ENCODE assay signal across 25 mouse cellular contexts in genomic region chr8:8131961-8132376, GRCm38 (mm10).
DNase-seq lines count a peak whose midpoint lies in the region; ATAC-seq lines count a peak whose summit lies in the region.
"Had no signal": no experiment of that assay in that cellular context is flagged by ENCODE, and none has a peak within 500 bp of the region (broad histone marks: within the 10 kb centered on the region; RNA-seq: fewer than 3 reads in every experiment).

No protein-coding gene starts in this region.

- no peaks in the 10 kb centered on the region; the same call in 1 of the 2 replicates for H3K9me3 ChIP-seq in forebrain, embryonic 10.5 days
- H3K9me3 ChIP-seq in forebrain, embryonic 15.5 days = no peaks in the 10 kb centered on the region
- H3K9me3 ChIP-seq in kidney, embryonic 15.5 days (replicated peaks) = no peaks in the 10 kb centered on the region
- H3K9me3 ChIP-seq in neural tube, embryonic 15.5 days (replicated peaks) = no peaks in the 10 kb centered on the region
- H3K9me3 ChIP-seq: embryonic facial prominence, embryonic 10.5 days; hindbrain, embryonic 15.5 days; limb, embryonic 13.5 days; liver, embryonic 13.5 days; midbrain, embryonic 12.5 days had no signal

- no peak for ATAC-seq in forebrain, embryonic 15.5 days (replicated peaks)
- peak; percentile 88 for ATAC-seq in kidney, embryonic 15.5 days (replicated peaks; ENCODE audit: low FRiP score)
- no peak; the same call in 1 of the 2 replicates for ATAC-seq in neural tube, embryonic 15.5 days (ENCODE audit: low FRiP score)
- ATAC-seq: intestine, embryonic 16.5 days; Patski had no signal

- H3K4me2 ChIP-seq in forebrain, embryonic 15.5 days (replicated peaks) = no peak overlapping the region
- no peak overlapping the region for H3K4me2 ChIP-seq in kidney, embryonic 15.5 days
- no peak overlapping the region for H3K4me2 ChIP-seq in neural tube, embryonic 15.5 days
- H3K4me2 ChIP-seq: heart, embryonic 12.5 days; hindbrain, embryonic 15.5 days; limb, embryonic 13.5 days; liver, embryonic 13.5 days; lung, embryonic 14.5 days; midbrain, embryonic 12.5 days had no signal

- H3K27me3 ChIP-seq in forebrain, embryonic 10.5 days (ENCODE audit: poor library complexity, severe bottlenecking) = peaks cover 38% of the 10 kb centered on the region
- H3K27me3 ChIP-seq in forebrain, embryonic 15.5 days = no peaks in the 10 kb centered on the region
- peaks cover 10% of the 10 kb centered on the region; the same call in 1 of the 2 replicates for H3K27me3 ChIP-seq in kidney, embryonic 15.5 days
- H3K27me3 ChIP-seq in neural tube, embryonic 15.5 days (replicated peaks) = no peaks in the 10 kb centered on the region
- H3K27me3 ChIP-seq: hindbrain, embryonic 15.5 days; liver, embryonic 13.5 days; Patski had no signal

- no peak overlapping the region for H3K4me3 ChIP-seq in forebrain, embryonic 10.5 days
- H3K4me3 ChIP-seq in forebrain, embryonic 15.5 days = no peak overlapping the region
- H3K4me3 ChIP-seq in kidney, embryonic 15.5 days (replicated peaks) = no peak overlapping the region
- no peak overlapping the region for H3K4me3 ChIP-seq in neural tube, embryonic 15.5 days (replicated peaks)
- H3K4me3 ChIP-seq: embryonic facial prominence, embryonic 10.5 days; gastrocnemius, adult 2 months; heart, embryonic 12.5 days; hindbrain, embryonic 15.5 days; limb, embryonic 13.5 days; liver, embryonic 13.5 days; midbrain, embryonic 12.5 days had no signal

- no peak overlapping the region for H3K9ac ChIP-seq in forebrain, embryonic 15.5 days (replicated peaks)
- H3K9ac ChIP-seq in kidney, embryonic 15.5 days = no peak overlapping the region
- no peak overlapping the region for H3K9ac ChIP-seq in neural tube, embryonic 15.5 days (replicated peaks)
- H3K9ac ChIP-seq: heart, embryonic 12.5 days; hindbrain, embryonic 15.5 days; limb, embryonic 13.5 days; liver, embryonic 13.5 days; lung, embryonic 14.5 days; midbrain, embryonic 12.5 days had no signal

- DNase-seq in forebrain, embryonic 10.5 days (ENCODE audit: extremely low spot score, low spot score) = peak; percentile 21
- no peak for DNase-seq in kidney, adult 9 months
- peak; percentile 42 for DNase-seq in neural tube, embryonic 10.5 days (ENCODE audit: extremely low spot score, low spot score)
- peak; percentile 21 for DNase-seq in retina, postnatal 1 day
- no peak for DNase-seq in thymus, postnatal 25 days
- DNase-seq: adrenal gland, postnatal 25 days; cerebellum, adult 11 months; gastrocnemius, adult 2 months; heart, postnatal 14 days; liver, embryonic 13.5 days; lung, embryonic 14.5 days; lung, postnatal 36 days; right cerebral cortex, postnatal 14 days; spleen, adult 18-20 months; thymus, postnatal 4 days had no signal

- H3K4me1 ChIP-seq in forebrain, embryonic 10.5 days = peaks cover 41% of the 10 kb centered on the region
- peaks cover 8% of the 10 kb centered on the region; the same call in 1 of the 2 replicates for H3K4me1 ChIP-seq in forebrain, embryonic 15.5 days
- H3K4me1 ChIP-seq in kidney, embryonic 15.5 days = peaks cover 14% of the 10 kb centered on the region
- peaks cover 4% of the 10 kb centered on the region for H3K4me1 ChIP-seq in neural tube, embryonic 15.5 days
- H3K4me1 ChIP-seq: limb, embryonic 13.5 days; liver, embryonic 13.5 days had no signal

- H3K27ac ChIP-seq in forebrain, embryonic 10.5 days = peak overlapping the region; percentile 65; the same call in 1 of the 2 replicates
- H3K27ac ChIP-seq in forebrain, embryonic 15.5 days (replicated peaks) = no peak overlapping the region
- H3K27ac ChIP-seq in kidney, embryonic 15.5 days = peak overlapping the region; percentile 30; the same call in 1 of the 2 replicates
- no peak overlapping the region for H3K27ac ChIP-seq in neural tube, embryonic 15.5 days (replicated peaks)
- H3K27ac ChIP-seq: embryonic facial prominence, embryonic 10.5 days; gastrocnemius, adult 2 months; hindbrain, embryonic 15.5 days; limb, embryonic 13.5 days; liver, embryonic 13.5 days; midbrain, embryonic 12.5 days had no signal

- 5% methylated on average over 3 of the region's 3 CpGs for WGBS in forebrain, embryonic 10.5 days
- 4% methylated on average over 3 of the region's 3 CpGs for WGBS in forebrain, embryonic 15.5 days
- 10% methylated on average over 3 of the region's 3 CpGs for WGBS in kidney, embryonic 15.5 days
- WGBS in neural tube, embryonic 15.5 days = 5% methylated on average over 3 of the region's 3 CpGs

- no peaks in the 10 kb centered on the region for H3K36me3 ChIP-seq in forebrain, embryonic 10.5 days (replicated peaks)
- H3K36me3 ChIP-seq in forebrain, embryonic 15.5 days = no peaks in the 10 kb centered on the region
- H3K36me3 ChIP-seq in kidney, embryonic 15.5 days = no peaks in the 10 kb centered on the region
- H3K36me3 ChIP-seq in neural tube, embryonic 15.5 days = no peaks in the 10 kb centered on the region
- H3K36me3 ChIP-seq: embryonic facial prominence, embryonic 10.5 days; heart, embryonic 12.5 days; hindbrain, embryonic 15.5 days; limb, embryonic 13.5 days; liver, embryonic 13.5 days; midbrain, embryonic 12.5 days had no signal

Comparison
In these comparisons a context has a peak if more than half of its experiments do, and no peak if none do; other contexts are left out.
1. H3K27ac ChIP-seq: peak in forebrain, embryonic 10.5 days (single experiment) and kidney, embryonic 15.5 days (single experiment); none in forebrain, embryonic 15.5 days (single experiment) and neural tube, embryonic 15.5 days (single experiment).
2. DNase-seq: peak in forebrain, embryonic 10.5 days (single experiment), neural tube, embryonic 10.5 days (single experiment) and retina, postnatal 1 day (single experiment); none in kidney, adult 9 months (single experiment) and thymus, postnatal 25 days (single experiment).